Mouse (Mus musculus): ENCODE results near the gene Jph3. TPM values are rescaled to one million over a fixed set of nuclear protein-coding genes. Genes with fewer than 3 reads are reported as not detected.

The Jph3 gene
- total and polyA plus RNA-seq, 3 experiments: 0.15 TPM; not detected in 2

DNA sequence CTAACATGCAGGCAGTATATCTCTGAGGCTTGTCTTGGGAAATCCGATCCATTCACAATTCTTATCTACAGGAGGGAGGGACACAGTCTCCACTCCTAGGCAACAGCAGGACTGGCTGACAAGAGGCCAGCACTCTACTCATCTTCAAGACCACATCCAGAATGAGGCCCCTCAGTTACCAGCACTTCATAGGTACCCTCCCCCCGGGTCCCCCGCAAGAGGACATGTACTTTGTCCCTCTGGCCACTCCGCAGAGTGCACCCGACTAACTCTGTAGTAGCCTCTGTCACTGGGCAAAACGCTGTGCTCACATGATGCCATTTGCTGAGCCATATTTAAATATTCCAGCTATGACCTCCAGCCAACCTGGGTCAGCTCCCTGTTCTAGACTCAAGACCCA, 69.0 kb downstream of the Jph3 start:
- no peak for TF ChIP-seq MYB (IDR thresholded peaks at IDR 0.05; ENCODE audit: low read depth, low read length)
- Histone ChIP-seq H3K79me2 (ENCODE audit: control insufficient read depth, insufficient read depth, low read length, poor library complexity) (no peaks in the 10 kb centered on the region), H3K9me3 (replicated peaks; ENCODE audit: insufficient read depth, low read length) (no peaks in the 10 kb centered on the region), H3K36me3 (ENCODE audit: control insufficient read depth in 1 of 2, insufficient read depth in 2 of 2, low read length in 2 of 2) (peaks cover 0 to under 1% of the 10 kb centered on the region in 2 experiments; a peak in 1 of 4 replicates), H3K27ac (ENCODE audit: control insufficient read depth, low read depth, low read length) (no peak overlapping the region), H3K9ac (ENCODE audit: control insufficient read depth, low read depth, low read length, poor library complexity, severe bottlenecking) (no peak overlapping the region), H3K27me3 (ENCODE audit: control insufficient read depth in 1 of 2, insufficient read depth in 2 of 2, low read length in 2 of 2) (no peaks in the 10 kb centered on the region), H3K4me3 (ENCODE audit: control insufficient read depth in 1 of 2, insufficient read depth in 1 of 2, low read depth in 2 of 2, low read length in 2 of 2) (no peak overlapping the region), H3K4me1 (ENCODE audit: control insufficient read depth in 1 of 2, insufficient read depth in 2 of 2, low read length in 2 of 2) (no peaks in the 10 kb centered on the region)
- DNase-seq (ENCODE audit: low read depth, low spot score): no peak

DNA sequence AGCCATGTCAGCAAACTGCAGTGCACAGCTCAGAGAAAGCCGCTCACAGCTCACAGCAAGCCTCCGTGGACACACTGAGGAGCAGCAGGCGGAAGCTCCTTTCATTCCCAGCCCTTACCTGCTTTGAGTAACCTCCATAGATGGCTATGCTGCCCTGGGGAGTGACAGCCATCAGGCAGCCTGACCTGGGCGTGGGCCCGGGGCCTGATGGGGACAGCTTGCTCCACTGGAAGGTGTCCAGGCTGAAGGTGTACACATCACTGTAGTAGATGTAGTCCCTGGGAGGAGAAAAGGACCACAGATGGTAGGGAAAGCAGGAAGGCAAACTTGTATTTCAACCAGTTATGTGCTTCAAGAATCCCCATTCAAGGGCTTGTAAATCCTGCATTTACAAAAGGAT, 75.4 kb downstream of the Jph3 start:
- Histone ChIP-seq H3K4me3 (ENCODE audit: control insufficient read depth in 1 of 2, insufficient read depth in 1 of 2, low read depth in 2 of 2, low read length in 2 of 2) (no peak overlapping the region), H3K27ac (ENCODE audit: control insufficient read depth, low read depth, low read length) (no peak overlapping the region), H3K9ac (ENCODE audit: control insufficient read depth, low read depth, low read length, poor library complexity, severe bottlenecking) (no peak overlapping the region), H3K4me1 (ENCODE audit: control insufficient read depth in 1 of 2, insufficient read depth in 2 of 2, low read length in 2 of 2) (no peaks in the 10 kb centered on the region), H3K27me3 (ENCODE audit: control insufficient read depth in 1 of 2, insufficient read depth in 2 of 2, low read length in 2 of 2) (no peaks in the 10 kb centered on the region), H3K36me3 (ENCODE audit: control insufficient read depth in 1 of 2, insufficient read depth in 2 of 2, low read length in 2 of 2) (peaks cover 0 to 3% of the 10 kb centered on the region in 2 experiments; a peak in 2 of 4 replicates), H3K9me3 (replicated peaks; ENCODE audit: insufficient read depth, low read length) (no peaks in the 10 kb centered on the region), H3K79me2 (ENCODE audit: control insufficient read depth, insufficient read depth, low read length, poor library complexity) (no peaks in the 10 kb centered on the region)
- DNase-seq (ENCODE audit: low read depth, low spot score): no peak
- TF ChIP-seq SIN3A (IDR thresholded peaks at IDR 0.05; ENCODE audit: low read length) (no peak), MAFK (IDR thresholded peaks at IDR 0.05; ENCODE audit: borderline replicate concordance, low read depth, low read length) (no peak), UBTF (IDR thresholded peaks at IDR 0.05; ENCODE audit: borderline replicate concordance, insufficient read depth, low read depth, low read length) (no peak), TBP (IDR thresholded peaks at IDR 0.05; ENCODE audit: low read depth, low read length) (no peak), POLR2AphosphoS5 (IDR thresholded peaks at IDR 0.05; ENCODE audit: borderline replicate concordance, low read depth, low read length) (no peak), MYB (IDR thresholded peaks at IDR 0.05; ENCODE audit: low read depth, low read length) (no peak), MEF2A (IDR thresholded peaks at IDR 0.05; ENCODE audit: extremely low read depth, insufficient replicate concordance, low read depth, low read length, poor library complexity, severe bottlenecking) (no peak), MXI1 (IDR thresholded peaks at IDR 0.05; ENCODE audit: low read depth, low read length) (no peak), POLR2AphosphoS2 (IDR thresholded peaks at IDR 0.05; ENCODE audit: low read length) (no peak), ZMIZ1 (IDR thresholded peaks at IDR 0.05; ENCODE audit: low read depth, low read length) (no peak)

DNA sequence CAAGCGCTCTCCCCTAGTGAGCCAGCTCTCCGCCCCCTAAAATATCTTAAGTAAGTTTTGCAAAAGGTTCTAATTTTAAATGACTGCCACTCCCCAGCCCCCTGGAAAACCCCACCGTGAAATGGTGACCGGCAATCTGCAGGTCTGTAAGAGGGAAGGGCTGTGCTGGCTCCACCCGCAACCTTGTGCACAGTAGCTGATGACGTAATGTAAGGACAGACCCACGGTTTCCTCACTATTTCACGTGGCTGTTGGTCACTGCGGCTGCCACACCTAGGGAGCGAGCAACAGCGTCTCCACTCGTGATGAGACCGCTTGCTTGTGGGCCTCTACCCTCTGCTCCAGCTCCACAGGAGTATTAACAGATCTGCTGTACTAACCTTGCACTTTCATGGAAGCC, 76.7 kb downstream of the Jph3 start:
- no peak for DNase-seq (ENCODE audit: low read depth, low spot score)
- Histone ChIP-seq H3K27me3 (ENCODE audit: control insufficient read depth in 1 of 2, insufficient read depth in 2 of 2, low read length in 2 of 2) (no peaks in the 10 kb centered on the region), H3K4me3 (ENCODE audit: control insufficient read depth in 1 of 2, insufficient read depth in 1 of 2, low read depth in 2 of 2, low read length in 2 of 2) (no peak overlapping the region), H3K9me3 (replicated peaks; ENCODE audit: insufficient read depth, low read length) (no peaks in the 10 kb centered on the region), H3K4me1 (ENCODE audit: control insufficient read depth in 1 of 2, insufficient read depth in 2 of 2, low read length in 2 of 2) (no peaks in the 10 kb centered on the region), H3K9ac (ENCODE audit: control insufficient read depth, low read depth, low read length, poor library complexity, severe bottlenecking) (no peak overlapping the region), H3K27ac (ENCODE audit: control insufficient read depth, low read depth, low read length) (no peak overlapping the region), H3K36me3 (ENCODE audit: control insufficient read depth in 1 of 2, insufficient read depth in 2 of 2, low read length in 2 of 2) (peaks cover 0 to 5% of the 10 kb centered on the region in 2 experiments; a peak in 2 of 4 replicates), H3K79me2 (ENCODE audit: control insufficient read depth, insufficient read depth, low read length, poor library complexity) (no peaks in the 10 kb centered on the region)
- TF ChIP-seq EP300 (IDR thresholded peaks at IDR 0.05; ENCODE audit: low read depth in 1 of 2, low read length in 2 of 2): no peak
- no peak for TF ChIP-seq MAX (IDR thresholded peaks at IDR 0.05; ENCODE audit: low read length)
- no peak for TF ChIP-seq RCOR1 (IDR thresholded peaks at IDR 0.05; ENCODE audit: low read depth, low read length)
- no peak for TF ChIP-seq MYB (IDR thresholded peaks at IDR 0.05; ENCODE audit: low read depth, low read length)
- TF ChIP-seq GATA1 (IDR thresholded peaks at IDR 0.05; ENCODE audit: low read depth, low read length): no peak
- no peak for TF ChIP-seq GABPA (IDR thresholded peaks at IDR 0.05; ENCODE audit: low read depth, low read length)
- no peak for TF ChIP-seq CHD2 (IDR thresholded peaks at IDR 0.05; ENCODE audit: low read length)
- no peak for TF ChIP-seq ETS1 (IDR thresholded peaks at IDR 0.05; ENCODE audit: low read depth, low read length)
- no peak for TF ChIP-seq ZMIZ1 (IDR thresholded peaks at IDR 0.05; ENCODE audit: low read depth, low read length)
- TF ChIP-seq USF2 (IDR thresholded peaks at IDR 0.05; ENCODE audit: borderline replicate concordance in 1 of 2, insufficient read depth in 1 of 2, low read depth in 1 of 2, low read length in 2 of 2): no peak
- no peak for TF ChIP-seq BHLHE40 (IDR thresholded peaks at IDR 0.05; ENCODE audit: borderline replicate concordance, low read depth, low read length)
- TF ChIP-seq NELFE (IDR thresholded peaks at IDR 0.05; ENCODE audit: low read depth, low read length): no peak
